Mouse (Mus musculus) urinary bladder, postnatal 4 days (tissue): ENCODE measurements at regions not wholly inside any gene's neighbourhood (a gene's known extent, or its start where the extent isn't known, plus 50 kb on each side); places are given as distances from the start of the nearest gene placed in this dataset.

Source experiments
- DNase-seq, 2 experiments: peaks; one replicate each; pipeline ENCODE4 v3.0.0; 2021 to 2022; ENCODE audit warnings: low spot score in 2 of 2

GRCm38 (mm10) chrX:77190863-77191262 is 319.9 kb upstream of the Tbl1x start:
- no peak for DNase-seq

DNA sequence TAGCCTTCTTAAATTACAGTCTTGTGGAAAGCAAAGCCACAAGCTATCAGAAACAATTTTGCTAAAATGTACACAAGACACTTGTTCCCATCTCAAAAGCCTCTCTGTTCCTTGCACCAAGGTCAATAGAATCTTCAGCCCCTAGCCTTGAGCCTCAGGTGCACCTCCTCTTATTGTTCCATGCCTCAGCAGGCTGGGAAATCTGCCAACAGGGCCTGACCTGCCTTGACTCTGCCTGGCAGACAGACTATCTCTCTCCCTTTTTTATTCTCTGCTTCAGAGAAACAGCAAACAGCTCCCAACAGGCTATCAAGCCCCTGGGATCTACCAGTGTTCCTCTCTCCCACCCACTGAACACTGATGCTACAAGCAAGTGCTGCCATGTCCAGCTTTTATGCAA is 302.1 kb upstream of the Tbl1x start:
- DNase-seq: peak in 1 of 2 experiments; percentile 24

DNA sequence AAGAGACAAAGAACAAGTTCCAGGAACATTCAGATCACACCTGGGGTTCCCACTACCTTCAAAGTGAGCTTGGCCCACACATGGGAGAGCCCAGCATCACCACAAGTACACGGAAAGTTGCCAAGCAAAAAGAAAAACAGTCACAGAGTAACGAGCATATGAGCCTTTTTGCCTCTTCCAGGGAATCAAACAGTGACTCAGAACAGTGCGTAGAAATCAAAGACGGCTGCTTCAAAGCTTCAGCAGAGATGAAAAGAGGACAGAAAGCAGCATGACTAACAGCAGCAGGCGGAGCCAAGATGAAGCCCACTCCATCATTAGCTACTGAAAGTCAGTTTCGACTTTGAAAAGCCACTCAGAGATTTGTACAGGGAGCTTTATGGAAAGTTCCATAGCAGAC is 291.5 kb upstream of the Tbl1x start:
- DNase-seq: no peak
